Mouse (Mus musculus): ENCODE measurements at regions not wholly inside any gene's neighbourhood (a gene's known extent, or its start where the extent isn't known, plus 50 kb on each side); places are given as distances from the start of the nearest gene placed in this dataset.

GRCm38 (mm10) chr12:35216725-35217124 lies 169.7 kb downstream of the Snx13 start:
- no peak for TF ChIP-seq POLR2A (IDR thresholded peaks at IDR 0.05; ENCODE audit: insufficient read length, low read depth)
- no peak for TF ChIP-seq MYOD1 (IDR thresholded peaks at IDR 0.05; ENCODE audit: control insufficient read depth in 1 of 3, insufficient read length in 2 of 3, low read depth in 2 of 3)
- no peak for TF ChIP-seq E2F4 (IDR thresholded peaks at IDR 0.05; ENCODE audit: insufficient read depth)
- TF ChIP-seq MYOG (IDR thresholded peaks at IDR 0.05; ENCODE audit: control insufficient read depth in 1 of 3, insufficient read depth in 1 of 3, insufficient read length in 2 of 3, low read depth in 2 of 3), result no peak
- TF ChIP-seq TCF12 (IDR thresholded peaks at IDR 0.05; ENCODE audit: insufficient read depth, poor library complexity, severe bottlenecking), result no peak
- no peak for TF ChIP-seq TCF3 (IDR thresholded peaks at IDR 0.05; ENCODE audit: insufficient read length, low read depth)
- TF ChIP-seq MAX (IDR thresholded peaks at IDR 0.05; ENCODE audit: low read depth), result no peak
- TF ChIP-seq USF1 (IDR thresholded peaks at IDR 0.05; ENCODE audit: low read depth), result no peak
- no peak for TF ChIP-seq CEBPB (IDR thresholded peaks at IDR 0.05; ENCODE audit: insufficient read depth, poor library complexity, severe bottlenecking)
- no peak for TF ChIP-seq POLR2AphosphoS2 (IDR thresholded peaks at IDR 0.05; ENCODE audit: insufficient read length, low read depth)
